In genomic region chr15:8856419-8857084, GRCm38 (mm10) we compare ENCODE assay signal across 17 mouse cellular contexts.
DNase-seq lines count a peak whose midpoint lies in the region; ATAC-seq and TF ChIP-seq lines count a peak whose summit lies in the region.
"Had no signal": no experiment of that assay in that cellular context is flagged by ENCODE, and none has a peak within 500 bp of the region (broad histone marks: within the 10 kb centered on the region; RNA-seq: fewer than 3 reads in every experiment).

No protein-coding gene starts in this region.

- H3K4me1 ChIP-seq in kidney, embryonic 16.5 days (ENCODE audit: insufficient read depth, low read length) = no peaks in the 10 kb centered on the region
- no peaks in the 10 kb centered on the region for H3K4me1 ChIP-seq in kidney, adult 2 months (ENCODE audit: control insufficient read depth, insufficient read depth, low read length)
- H3K4me1 ChIP-seq in forebrain, embryonic 15.5 days = 0 out of 2 replicates have a peak, but pooled peaks cover 7% of the 10 kb centered on the region
- peaks cover 5% of the 10 kb centered on the region; the same call in 1 of the 2 replicates for H3K4me1 ChIP-seq in midbrain, embryonic 15.5 days
- H3K4me1 ChIP-seq: heart, embryonic 15.5 days had no signal

- H3K9me3 ChIP-seq in kidney, embryonic 16.5 days (ENCODE audit: low read length) = peaks cover 8% of the 10 kb centered on the region
- peaks cover 5% of the 10 kb centered on the region; the same call in 1 of the 2 replicates for H3K9me3 ChIP-seq in forebrain, embryonic 15.5 days
- 0 out of 2 replicates have a peak, but pooled peaks cover 2% of the 10 kb centered on the region for H3K9me3 ChIP-seq in midbrain, embryonic 15.5 days
- H3K9me3 ChIP-seq: G1E; heart, embryonic 15.5 days had no signal

- no peak for DNase-seq in kidney, adult 2 months
- DNase-seq in embryo, embryonic 11 days = peak; percentile 31
- no peak for DNase-seq in right cerebral cortex, postnatal 4 days
- DNase-seq: adrenal gland, adult 8-10 months; cerebellum, adult 8-10 months; heart, adult 11 months; kidney, adult 8-10 months; right cerebral cortex, postnatal 25 days; thymus, postnatal 36 days had no signal

- H3K27ac ChIP-seq in kidney, embryonic 16.5 days (ENCODE audit: low read length) = peak overlapping the region; percentile 27; the same call in 1 of the 2 replicates
- H3K27ac ChIP-seq in kidney, adult 2 months (ENCODE audit: insufficient read depth, low read depth, low read length) = no peak overlapping the region
- no peak overlapping the region for H3K27ac ChIP-seq in forebrain, embryonic 15.5 days (replicated peaks)
- H3K27ac ChIP-seq in midbrain, embryonic 15.5 days = 0 out of 2 replicates have a peak overlapping the region, but pooled peaks have one; percentile 29
- H3K27ac ChIP-seq: embryonic facial prominence, embryonic 10.5 days; heart, embryonic 15.5 days had no signal

- no peak overlapping the region for H3K4me3 ChIP-seq in kidney, embryonic 16.5 days (ENCODE audit: low read length)
- no peak overlapping the region for H3K4me3 ChIP-seq in kidney, adult 2 months (ENCODE audit: insufficient read depth, low read depth, low read length)
- H3K4me3 ChIP-seq in forebrain, embryonic 15.5 days = no peak overlapping the region
- H3K4me3 ChIP-seq in midbrain, embryonic 15.5 days = no peak overlapping the region
- H3K4me3 ChIP-seq: embryonic facial prominence, embryonic 10.5 days; erythroblast, embryonic 14.5 days; heart, embryonic 15.5 days had no signal

- no peaks in the 10 kb centered on the region for H3K27me3 ChIP-seq in kidney, embryonic 16.5 days (ENCODE audit: insufficient read depth, low read length)
- no peaks in the 10 kb centered on the region for H3K27me3 ChIP-seq in kidney, adult 2 months (replicated peaks; ENCODE audit: control insufficient read depth, insufficient read depth, low read length)
- no peaks in the 10 kb centered on the region for H3K27me3 ChIP-seq in forebrain, embryonic 15.5 days
- no peaks in the 10 kb centered on the region for H3K27me3 ChIP-seq in midbrain, embryonic 15.5 days (replicated peaks)
- H3K27me3 ChIP-seq: heart, embryonic 15.5 days had no signal

- TF ChIP-seq CTCF in kidney, adult 2 months (conservative IDR thresholded peaks at IDR 0.05; ENCODE audit: insufficient read depth, insufficient read length, low read depth, low read length) = no peak

- no peak overlapping the region for H3K9ac ChIP-seq in kidney, embryonic 16.5 days (replicated peaks; ENCODE audit: low read length)
- H3K9ac ChIP-seq in forebrain, embryonic 15.5 days (replicated peaks) = no peak overlapping the region
- no peak overlapping the region for H3K9ac ChIP-seq in midbrain, embryonic 15.5 days
- H3K9ac ChIP-seq: heart, embryonic 15.5 days had no signal

- H3K36me3 ChIP-seq in kidney, embryonic 16.5 days (ENCODE audit: insufficient read depth, low read length) = no peaks in the 10 kb centered on the region
- H3K36me3 ChIP-seq in kidney, adult 2 months (ENCODE audit: control insufficient read depth, insufficient read depth, low read length) = no peaks in the 10 kb centered on the region
- no peaks in the 10 kb centered on the region for H3K36me3 ChIP-seq in forebrain, embryonic 15.5 days
- no peaks in the 10 kb centered on the region for H3K36me3 ChIP-seq in midbrain, embryonic 15.5 days (replicated peaks)
- H3K36me3 ChIP-seq: embryonic facial prominence, embryonic 10.5 days; G1E; heart, embryonic 15.5 days had no signal

- peak; percentile 80 for ATAC-seq in kidney, embryonic 16.5 days (ENCODE audit: low FRiP score, low TSS enrichment)
- ATAC-seq in forebrain, embryonic 15.5 days (replicated peaks) = peak; percentile 64; the same call in 1 of the 2 replicates
- ATAC-seq in midbrain, embryonic 15.5 days (replicated peaks) = peak; percentile 78
- no peak for ATAC-seq in megakaryocyte-erythroid progenitor cell, adult 5-6 weeks (replicated peaks; ENCODE audit: low FRiP score, low TSS enrichment, poor library complexity, severe bottlenecking)

- no peak for TF ChIP-seq POLR2A in kidney, adult 2 months (IDR thresholded peaks at IDR 0.05; ENCODE audit: low read depth, low read length)

- 33% methylated on average over 11 of the region's 11 CpGs for WGBS in kidney, embryonic 16.5 days
- 48% methylated on average over 11 of the region's 11 CpGs for WGBS in kidney, adult 2 months
- WGBS in forebrain, embryonic 15.5 days = 40% methylated on average over 11 of the region's 11 CpGs
- WGBS in midbrain, embryonic 15.5 days = 60% methylated on average over 11 of the region's 11 CpGs

- no peak overlapping the region for H3K4me2 ChIP-seq in kidney, embryonic 16.5 days (replicated peaks; ENCODE audit: low read depth, low read length)
- no peak overlapping the region for H3K4me2 ChIP-seq in forebrain, embryonic 15.5 days (replicated peaks)
- no peak overlapping the region for H3K4me2 ChIP-seq in midbrain, embryonic 15.5 days
- H3K4me2 ChIP-seq: heart, embryonic 15.5 days had no signal

Comparison
In these comparisons a context has a peak if more than half of its experiments do, and no peak if none do; other contexts are left out.
1. H3K27ac ChIP-seq: peak in kidney, embryonic 16.5 days (single experiment) and midbrain, embryonic 15.5 days (single experiment); none in kidney, adult 2 months (single experiment) and forebrain, embryonic 15.5 days (single experiment).